Mouse (Mus musculus): ENCODE results near the gene Cpxm1. TPM values are rescaled to one million over a fixed set of nuclear protein-coding genes. Genes with fewer than 3 reads are reported as not detected.
A peak's percentile ranks its signal among the peaks of the same experiment; 100 is the strongest.

Gene Cpxm1
- polyA plus RNA-seq (2015; fragmentation: Nextera tagmentation; extraction: Ambion mirVana), result 61.9 and 69.1 TPM in 2 replicates

DNA sequence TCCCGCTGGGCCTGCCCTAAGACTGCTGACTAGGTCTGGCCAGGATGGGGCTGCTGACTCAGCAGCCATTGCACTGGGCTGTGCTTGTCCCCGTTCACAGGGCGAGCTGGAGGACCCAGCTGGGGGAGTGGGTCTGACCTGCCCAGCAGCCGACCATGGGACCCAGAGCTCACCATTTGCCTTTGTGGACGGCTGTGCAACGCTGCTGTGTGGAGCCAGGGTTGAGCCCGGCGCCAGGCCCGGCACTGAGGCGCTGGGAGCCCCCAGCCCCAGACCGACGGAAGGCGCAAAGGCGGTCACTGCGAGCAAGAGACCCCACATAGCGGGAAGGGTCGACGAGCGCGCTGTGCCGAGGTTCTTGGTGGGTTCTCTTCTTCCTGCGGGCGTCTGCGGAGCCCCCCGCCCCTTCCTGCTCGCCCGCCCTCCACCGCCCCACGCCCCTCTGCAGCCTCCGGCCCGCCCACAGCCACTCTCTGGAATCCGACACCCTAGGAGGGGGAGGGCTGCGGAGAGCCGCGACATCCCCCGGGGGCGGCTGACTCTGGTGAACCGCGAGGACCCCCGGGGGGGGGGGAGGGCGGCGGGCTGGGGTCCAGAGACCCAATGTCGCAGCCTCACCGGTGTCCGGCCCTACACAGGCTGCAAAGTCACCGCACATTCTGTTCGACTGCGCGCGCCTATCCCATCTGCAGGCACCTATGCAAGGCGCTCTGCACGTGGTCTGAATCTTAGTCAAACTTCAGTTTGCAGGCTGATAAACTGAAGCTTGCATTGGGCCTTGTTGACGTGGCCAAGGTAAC lies at the start of gene Cpxm1:
Gene Cpxm1 (minus strand): TSS at position 389 of the 800 bp plus-strand sequence.
- peak within 1 kb of the TSS; percentile 61 for H3K9ac ChIP-seq
- H3K27ac ChIP-seq, result peak within 1 kb of the TSS; percentile 58
- H3K4me2 ChIP-seq, result peak within 1 kb of the TSS; percentile 95
- peaks cover 3% of the 10 kb centered on the region; the same call in 1 of the 2 replicates for H3K36me3 ChIP-seq
- WGBS, result under 1% methylated on average over 43 of the region's 53 CpGs
- ATAC-seq (ENCODE audit: borderline replicate concordance, extremely low read depth, low FRiP score, low TSS enrichment), result peak; percentile 91
- H3K4me3 ChIP-seq, result peak within 1 kb of the TSS; percentile 63
- 0 out of 2 replicates have a peak, but pooled peaks cover 9% of the 10 kb centered on the region for H3K27me3 ChIP-seq
- H3K4me1 ChIP-seq, result peaks cover 7% of the 10 kb centered on the region; the same call in 1 of the 2 replicates
- no peaks in the 10 kb centered on the region for H3K9me3 ChIP-seq

- H3K4me3 ChIP-seq, result no peak overlapping the region
- no peak overlapping the region for H3K9ac ChIP-seq
- no peak overlapping the region for H3K4me2 ChIP-seq
- no peaks in the 10 kb centered on the region for H3K4me1 ChIP-seq
- no peak overlapping the region for H3K27ac ChIP-seq
- 79% methylated on average over 10 of the region's 10 CpGs for WGBS
- peaks cover 66% of the 10 kb centered on the region for H3K36me3 ChIP-seq
- H3K27me3 ChIP-seq, result no peaks in the 10 kb centered on the region
- no peak for ATAC-seq (ENCODE audit: borderline replicate concordance, extremely low read depth, low FRiP score, low TSS enrichment)
- H3K9me3 ChIP-seq, result no peaks in the 10 kb centered on the region
These were observed 44.8 kb upstream of the Cpxm1 start for GRCm38 (mm10) chr2:130442162-130442561.

DNA sequence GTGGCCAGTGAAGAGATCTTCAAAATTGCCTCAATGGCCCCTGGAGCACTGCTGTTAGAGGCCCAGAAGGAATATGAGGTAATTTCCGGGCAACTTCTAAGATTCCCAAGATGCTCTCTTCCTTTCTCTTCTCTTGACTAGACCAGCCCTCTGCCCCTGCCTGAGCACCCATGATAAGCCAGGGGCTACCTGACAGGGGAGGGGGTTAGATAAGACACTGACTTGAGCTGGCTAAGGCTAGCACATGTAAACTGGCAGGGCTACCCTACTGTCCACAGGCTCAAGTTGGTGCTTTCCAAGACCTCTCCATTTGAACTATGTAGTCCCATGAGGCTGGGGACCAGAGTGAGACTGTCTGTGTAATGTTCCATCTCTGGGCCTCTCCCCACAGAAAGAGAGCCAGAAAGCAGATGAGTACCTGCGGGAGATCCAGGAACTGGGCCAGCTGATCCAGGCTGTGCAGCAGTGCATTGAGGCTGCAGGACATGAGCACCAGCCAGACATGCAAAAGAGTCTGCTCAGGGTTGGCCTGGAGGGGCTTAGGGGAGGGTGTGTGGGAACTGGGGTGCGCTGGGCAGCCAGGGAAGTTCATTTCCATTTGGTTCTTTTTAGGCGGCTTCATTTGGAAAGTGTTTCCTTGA lies 42.6 kb upstream of the Cpxm1 start:
- no peak overlapping the region for H3K9ac ChIP-seq
- no peak overlapping the region for H3K27ac ChIP-seq
- H3K4me3 ChIP-seq, result no peak overlapping the region
- no peaks in the 10 kb centered on the region for H3K9me3 ChIP-seq
- H3K4me1 ChIP-seq, result no peaks in the 10 kb centered on the region
- no peaks in the 10 kb centered on the region for H3K27me3 ChIP-seq
- no peak for ATAC-seq (ENCODE audit: borderline replicate concordance, extremely low read depth, low FRiP score, low TSS enrichment)
- WGBS, result 89% methylated on average over 4 of the region's 4 CpGs
- no peak overlapping the region for H3K4me2 ChIP-seq
- peaks cover 66% of the 10 kb centered on the region for H3K36me3 ChIP-seq

DNA sequence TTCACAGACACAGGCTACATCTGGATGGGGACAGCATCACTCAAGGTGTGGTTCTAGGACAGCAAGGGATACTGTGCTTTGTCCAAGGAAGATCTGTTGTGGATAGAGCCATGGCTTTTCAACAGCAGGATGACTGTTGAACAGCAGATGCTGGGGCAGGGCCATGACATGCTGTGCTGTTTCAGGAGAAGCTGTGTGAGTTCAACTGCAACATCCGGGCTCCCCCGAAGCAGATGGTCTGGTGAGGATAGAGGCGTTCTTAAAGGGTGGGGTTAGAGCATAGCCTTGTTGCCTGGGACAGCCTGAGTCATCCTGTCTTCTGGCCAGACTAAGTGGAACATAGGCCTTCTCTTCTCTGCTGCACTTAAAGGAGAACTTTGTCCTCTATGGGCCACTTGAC lies 41.5 kb upstream of the Cpxm1 start:
- Histone ChIP-seq H3K4me2 (no peak overlapping the region), H3K36me3 (peaks cover 60% of the 10 kb centered on the region), H3K27me3 (no peaks in the 10 kb centered on the region), H3K4me1 (no peaks in the 10 kb centered on the region), H3K9me3 (no peaks in the 10 kb centered on the region), H3K9ac (no peak overlapping the region), H3K27ac (no peak overlapping the region), H3K4me3 (no peak overlapping the region)
- 94% methylated on average over 3 of the region's 3 CpGs for WGBS
- no peak for ATAC-seq (ENCODE audit: borderline replicate concordance, extremely low read depth, low FRiP score, low TSS enrichment)

GRCm38 (mm10) chr2:130436769-130437168 lies 39.4 kb upstream of the Cpxm1 start:
- Histone ChIP-seq H3K4me2 (no peak overlapping the region), H3K27ac (no peak overlapping the region), H3K4me1 (no peaks in the 10 kb centered on the region), H3K36me3 (peaks cover 40% of the 10 kb centered on the region), H3K9me3 (no peaks in the 10 kb centered on the region), H3K9ac (no peak overlapping the region), H3K4me3 (no peak overlapping the region), H3K27me3 (no peaks in the 10 kb centered on the region)
- WGBS, result 93% methylated on average over 1 of the region's 1 CpGs
- ATAC-seq (ENCODE audit: borderline replicate concordance, extremely low read depth, low FRiP score, low TSS enrichment), result no peak

DNA sequence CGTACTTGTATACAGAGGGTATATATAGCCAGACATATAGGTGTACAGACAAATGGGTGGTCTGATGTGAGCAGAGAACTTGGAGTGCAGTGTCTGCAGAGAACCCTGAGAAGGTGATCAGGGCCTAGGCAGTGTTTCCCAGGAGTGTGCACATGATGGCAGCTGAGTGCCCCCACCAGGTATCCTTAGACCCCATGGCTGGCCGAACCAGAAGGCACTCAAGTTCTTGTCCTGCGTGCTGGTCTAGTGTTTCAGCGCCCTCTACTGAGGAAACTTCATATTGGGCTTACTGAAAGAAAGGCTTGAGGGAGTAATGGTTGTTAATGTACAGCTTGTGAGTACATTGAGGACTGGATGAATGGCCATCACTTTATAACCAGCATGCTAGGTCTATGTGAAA lies 35.8 kb upstream of the Cpxm1 start:
- Histone ChIP-seq H3K36me3 (peaks cover 6% of the 10 kb centered on the region; the same call in 1 of the 2 replicates), H3K27ac (no peak overlapping the region), H3K4me1 (peaks cover 3% of the 10 kb centered on the region; the same call in 1 of the 2 replicates), H3K9me3 (no peaks in the 10 kb centered on the region), H3K9ac (no peak overlapping the region), H3K4me2 (no peak overlapping the region), H3K27me3 (no peaks in the 10 kb centered on the region), H3K4me3 (no peak overlapping the region)
- ATAC-seq (ENCODE audit: borderline replicate concordance, extremely low read depth, low FRiP score, low TSS enrichment), result no peak
- WGBS, result 16% methylated on average over 4 of the region's 4 CpGs

DNA sequence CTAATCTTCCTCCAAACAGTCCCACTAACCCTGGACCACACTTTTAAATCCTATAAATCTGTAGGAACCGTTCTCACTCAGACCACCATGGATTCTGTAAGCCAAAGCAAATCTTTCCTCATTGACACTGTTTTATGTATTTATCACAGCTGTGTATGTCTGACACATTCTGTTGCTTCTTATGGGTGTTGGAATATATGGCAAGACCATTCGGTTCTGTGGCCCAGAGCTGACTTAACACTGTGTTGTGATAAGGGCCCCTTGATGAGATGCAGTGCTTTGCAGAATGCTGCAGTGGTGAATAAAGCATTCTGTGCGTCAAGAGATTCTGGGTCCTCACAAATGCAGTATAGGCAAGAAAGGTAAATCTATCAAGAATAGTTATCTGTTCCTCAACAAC lies 34.8 kb upstream of the Cpxm1 start:
- Histone ChIP-seq H3K9ac (no peak overlapping the region), H3K36me3 (no peaks in the 10 kb centered on the region; the same call in 1 of the 2 replicates), H3K4me1 (peaks cover 3% of the 10 kb centered on the region; the same call in 1 of the 2 replicates), H3K4me2 (no peak overlapping the region), H3K4me3 (no peak overlapping the region), H3K9me3 (no peaks in the 10 kb centered on the region), H3K27ac (no peak overlapping the region), H3K27me3 (no peaks in the 10 kb centered on the region)
- no peak for ATAC-seq (ENCODE audit: borderline replicate concordance, extremely low read depth, low FRiP score, low TSS enrichment)
- 81% methylated on average over 3 of the region's 3 CpGs for WGBS

DNA sequence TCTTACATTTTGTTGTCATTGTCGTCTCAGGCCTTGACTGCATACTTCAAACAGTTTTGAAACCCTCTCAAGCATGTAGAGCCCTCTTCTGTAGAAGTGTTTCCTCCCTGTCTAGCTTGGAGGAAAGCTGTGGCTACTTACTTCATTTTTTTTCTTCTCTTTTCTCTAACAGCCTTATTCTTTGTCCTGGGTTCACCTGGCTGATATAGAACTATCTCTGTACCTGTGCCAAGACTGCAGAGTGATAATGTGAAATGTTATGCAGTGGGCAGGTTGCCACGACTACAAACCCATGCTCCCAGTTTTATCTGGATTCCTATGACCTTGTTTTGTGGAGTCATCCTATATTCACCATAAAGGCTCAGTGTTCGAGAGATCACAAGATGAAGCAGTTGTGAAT lies 33.1 kb upstream of the Cpxm1 start:
- no peak overlapping the region for H3K9ac ChIP-seq
- WGBS, result 58% methylated on average over 3 of the region's 3 CpGs
- no peaks in the 10 kb centered on the region for H3K9me3 ChIP-seq
- H3K27me3 ChIP-seq, result no peaks in the 10 kb centered on the region
- H3K27ac ChIP-seq, result no peak overlapping the region
- H3K4me1 ChIP-seq, result peaks cover 3% of the 10 kb centered on the region
- no peak overlapping the region for H3K4me2 ChIP-seq
- no peaks in the 10 kb centered on the region; the same call in 1 of the 2 replicates for H3K36me3 ChIP-seq
- ATAC-seq (ENCODE audit: borderline replicate concordance, extremely low read depth, low FRiP score, low TSS enrichment), result no peak
- no peak overlapping the region for H3K4me3 ChIP-seq

GRCm38 (mm10) chr2:130429851-130430250 lies 32.5 kb upstream of the Cpxm1 start:
- Histone ChIP-seq H3K4me2 (no peak overlapping the region), H3K4me3 (no peak overlapping the region), H3K36me3 (no peaks in the 10 kb centered on the region; the same call in 1 of the 2 replicates), H3K27ac (no peak overlapping the region), H3K9ac (no peak overlapping the region), H3K4me1 (peaks cover 9% of the 10 kb centered on the region), H3K27me3 (no peaks in the 10 kb centered on the region), H3K9me3 (no peaks in the 10 kb centered on the region)
- no peak for ATAC-seq (ENCODE audit: borderline replicate concordance, extremely low read depth, low FRiP score, low TSS enrichment)
- WGBS, result 52% methylated on average over 2 of the region's 2 CpGs

GRCm38 (mm10) chr2:130425112-130425511 lies 27.7 kb upstream of the Cpxm1 start:
- Histone ChIP-seq H3K4me3 (peak overlapping the region; percentile 68), H3K27ac (peak overlapping the region; percentile 89; the same call in 1 of the 2 replicates), H3K4me1 (peaks cover 19% of the 10 kb centered on the region), H3K9me3 (no peaks in the 10 kb centered on the region), H3K36me3 (no peaks in the 10 kb centered on the region), H3K4me2 (peak overlapping the region; percentile 86), H3K9ac (peak overlapping the region; percentile 73), H3K27me3 (no peaks in the 10 kb centered on the region)
- 28% methylated on average over 5 of the region's 5 CpGs for WGBS
- ATAC-seq (ENCODE audit: borderline replicate concordance, extremely low read depth, low FRiP score, low TSS enrichment), result no peak

DNA sequence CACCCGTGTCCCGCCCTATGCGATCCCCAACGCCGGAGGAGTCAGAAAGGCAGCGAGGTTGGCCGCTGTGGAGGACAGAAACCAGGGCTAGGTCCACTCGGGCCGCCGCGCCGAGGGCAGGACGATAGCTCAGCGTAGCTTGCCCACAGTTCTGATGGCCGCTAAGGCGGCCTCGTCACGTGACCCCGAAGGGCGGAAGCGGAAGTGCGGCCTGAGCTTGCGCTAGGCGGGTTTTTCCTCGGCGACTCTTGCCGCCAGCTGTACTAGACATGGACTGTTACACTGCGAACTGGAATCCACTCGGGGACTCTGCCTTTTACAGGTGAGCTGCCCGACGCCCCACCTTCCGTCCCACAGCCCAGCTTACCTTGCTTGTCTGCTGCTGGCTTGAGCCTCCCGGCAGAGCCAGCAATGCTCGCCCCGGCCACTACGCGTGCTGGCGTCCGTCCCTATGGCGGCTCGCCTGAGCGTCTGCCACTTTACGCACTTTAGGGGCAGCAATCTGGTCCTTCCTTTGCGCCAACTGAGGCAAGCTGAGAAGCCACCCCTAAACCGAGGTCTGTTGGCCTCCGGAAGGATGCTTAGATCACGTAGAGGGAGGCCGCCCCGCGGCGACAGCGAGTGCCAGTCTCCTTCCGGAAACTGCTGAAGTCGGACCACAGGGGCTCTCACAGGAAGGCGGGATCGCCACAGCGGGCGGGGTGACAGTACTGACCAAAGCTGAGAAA lies 26.9 kb upstream of the Cpxm1 start, which contains the start of the genes Vps16 and Pced1a:
Gene Vps16 (plus strand): TSS at position 214 of the 728 bp plus-strand sequence.
Gene Pced1a (minus strand): TSS at position 576 of the 728 bp plus-strand sequence.
- under 1% methylated on average over 58 of the region's 58 CpGs for WGBS
- Histone ChIP-seq H3K27ac (peak within 1 kb of the TSS; percentile 89), H3K9me3 (no peaks in the 10 kb centered on the region), H3K9ac (peak within 1 kb of the TSS; percentile 73), H3K27me3 (no peaks in the 10 kb centered on the region), H3K4me3 (peak within 1 kb of the TSS; percentile 68), H3K4me2 (peak within 1 kb of the TSS; percentile 86), H3K36me3 (no peaks in the 10 kb centered on the region), H3K4me1 (peaks cover 17% of the 10 kb centered on the region)
- peak; percentile 95 for ATAC-seq (ENCODE audit: borderline replicate concordance, extremely low read depth, low FRiP score, low TSS enrichment)
